Mouse (Mus musculus) megakaryocyte, embryonic 14.5 days (primary cell): ENCODE measurements around the gene Rab15. TPM values are rescaled to one million over a fixed set of nuclear protein-coding genes. Genes with fewer than 3 reads are reported as not detected.
"Not testable (repeated sequence)": the region's sequence is repeated elsewhere in the genome, so short reads cannot be mapped to it uniquely, and the experiment has no call there.

Experiments used
- H3K27me3 ChIP-seq: replicated peaks from 2 replicates; pipeline ENCODE3; 2012; ENCODE audit warnings: inconsistent platforms
- H3K36me3 ChIP-seq: replicated peaks from 2 replicates; pipeline ENCODE3; 2012; ENCODE audit warnings: low read length, inconsistent platforms, mixed read lengths
- H3K4me1 ChIP-seq: 2 replicates; pipeline ENCODE4 v1.6.1; 2012; ENCODE audit warnings: inconsistent platforms
- H3K4me3 ChIP-seq: replicated peaks from 2 replicates; pipeline ENCODE3; 2012; ENCODE audit warnings: moderate library complexity, mild to moderate bottlenecking, inconsistent platforms
- H3K9me3 ChIP-seq: 2 replicates; pipeline ENCODE4 v1.6.1; 2012; ENCODE audit warnings: inconsistent platforms
- FLI1 ChIP-seq: IDR thresholded peaks from 2 replicates; pipeline ENCODE4 v1.6.1; 2012; ENCODE audit warnings: low read length, inconsistent platforms, mixed read lengths
- GATA1 ChIP-seq: IDR thresholded peaks from 3 replicates; pipeline ENCODE4 v1.6.1; 2012; ENCODE audit warnings: mixed read lengths, low read length, inconsistent platforms, borderline replicate concordance
- polyA plus RNA-seq: library from polyadenylated mRNA; stranded (reverse); fragments of >175 nt; gene quantifications from 2 replicates; pipeline ENCODE4 v1.2.3, GENCODE M21; 2012; ENCODE audit warnings: low replicate concordance; ENCODE audit not compliant: insufficient read depth

The Rab15 gene
- not detected in 2 replicates for polyA plus RNA-seq

DNA sequence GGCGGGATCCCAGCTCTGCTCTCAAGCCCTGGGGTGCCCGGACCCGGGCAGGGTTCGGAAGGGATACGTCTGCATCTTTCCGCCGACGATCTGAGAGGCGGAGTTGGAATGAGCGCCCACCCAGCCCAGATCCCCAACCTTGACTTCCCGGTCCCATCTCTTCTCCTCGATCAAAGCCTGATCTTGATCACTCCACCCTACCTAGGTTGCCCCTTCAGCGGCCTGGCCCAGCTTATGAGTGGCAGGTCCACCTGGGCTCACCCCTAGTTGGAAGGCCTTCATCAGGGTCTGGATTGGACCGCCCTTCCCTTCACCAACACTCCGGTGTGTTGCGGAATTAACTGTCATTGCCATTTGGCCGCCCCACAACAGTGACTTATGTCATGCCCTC, at the start of gene Rab15:
Rab15 (minus strand) TSS at position 258 of the 391 bp plus-strand sequence.
- Histone ChIP-seq H3K9me3 (no peaks in the 10 kb centered on the region), H3K36me3 (no peaks in the 10 kb centered on the region), H3K4me1 (peaks cover 31% of the 10 kb centered on the region), H3K4me3 (peak within 1 kb of the TSS; percentile 90), H3K27me3 (peaks cover 93% of the 10 kb centered on the region)
- TF ChIP-seq FLI1 (no peak), GATA1 (no peak)

DNA sequence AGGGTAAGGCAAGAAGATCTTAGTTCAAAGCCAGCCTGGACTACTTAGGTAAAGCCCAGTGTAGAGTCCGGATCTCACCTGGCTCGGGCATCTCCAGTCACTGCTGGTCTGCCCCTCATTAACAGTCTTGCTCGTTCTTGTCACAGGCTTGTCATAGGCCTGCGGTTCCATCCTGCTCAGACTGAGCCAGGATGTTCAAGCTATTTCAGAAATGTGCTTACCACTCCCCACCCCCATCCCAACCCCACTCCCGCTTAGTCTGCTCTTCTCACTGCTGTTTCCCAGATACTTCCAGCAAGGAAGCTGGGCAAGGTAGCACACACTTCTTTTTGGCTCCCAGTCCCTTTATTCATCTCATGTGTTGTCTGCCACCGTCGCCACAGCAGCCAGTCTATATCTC, 46.9 kb upstream of the Rab15 start:
- Histone ChIP-seq H3K4me3 (no peak overlapping the region), H3K4me1 (peaks cover 9% of the 10 kb centered on the region), H3K9me3 (no peaks in the 10 kb centered on the region), H3K27me3 (no peaks in the 10 kb centered on the region), H3K36me3 (peaks cover 38% of the 10 kb centered on the region)
- TF ChIP-seq FLI1 (no peak), GATA1 (no peak)

DNA sequence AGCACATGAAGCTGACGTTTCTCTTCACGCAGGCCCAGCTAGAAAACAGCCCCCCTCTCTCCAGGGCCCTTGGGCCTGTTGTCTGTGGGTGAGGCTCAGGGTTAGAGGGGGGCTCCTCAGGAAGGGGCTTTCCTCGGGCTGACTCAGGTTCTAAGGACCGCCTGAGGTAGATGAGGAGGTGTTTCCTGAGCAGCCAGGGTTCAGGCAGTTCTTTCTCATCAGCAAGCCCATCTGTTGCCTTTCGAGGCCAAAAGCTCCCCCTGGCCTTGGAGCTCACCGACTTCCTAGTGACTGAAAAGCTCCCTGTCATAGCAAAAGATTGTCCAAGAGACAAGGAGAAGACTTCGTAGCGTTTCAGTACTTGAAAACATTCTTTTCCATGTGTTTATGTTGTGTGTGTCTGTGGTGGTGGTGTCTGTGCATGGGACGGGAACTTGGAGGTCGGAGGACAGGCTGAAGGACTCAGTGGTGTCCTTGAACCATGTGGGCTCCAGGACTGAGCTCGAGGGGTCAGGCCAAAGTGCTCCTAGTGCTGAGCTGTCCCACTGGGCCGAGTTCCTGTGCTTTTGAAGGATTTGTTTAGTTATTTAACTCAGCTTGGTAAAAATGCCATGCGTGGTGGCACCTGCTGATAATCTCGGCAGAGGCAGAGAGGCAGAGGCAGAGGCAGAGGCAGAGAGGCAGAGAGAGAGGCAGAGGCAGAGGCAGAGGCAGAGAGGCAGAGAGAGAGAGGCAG, 45.9 kb upstream of the Rab15 start:
- H3K9me3 ChIP-seq: no peaks in the 10 kb centered on the region
- TF ChIP-seq FLI1: no peak
- peaks cover 9% of the 10 kb centered on the region for H3K4me1 ChIP-seq
- no peaks in the 10 kb centered on the region for H3K27me3 ChIP-seq
- H3K4me3 ChIP-seq: no peak overlapping the region
- peaks cover 31% of the 10 kb centered on the region for H3K36me3 ChIP-seq

DNA sequence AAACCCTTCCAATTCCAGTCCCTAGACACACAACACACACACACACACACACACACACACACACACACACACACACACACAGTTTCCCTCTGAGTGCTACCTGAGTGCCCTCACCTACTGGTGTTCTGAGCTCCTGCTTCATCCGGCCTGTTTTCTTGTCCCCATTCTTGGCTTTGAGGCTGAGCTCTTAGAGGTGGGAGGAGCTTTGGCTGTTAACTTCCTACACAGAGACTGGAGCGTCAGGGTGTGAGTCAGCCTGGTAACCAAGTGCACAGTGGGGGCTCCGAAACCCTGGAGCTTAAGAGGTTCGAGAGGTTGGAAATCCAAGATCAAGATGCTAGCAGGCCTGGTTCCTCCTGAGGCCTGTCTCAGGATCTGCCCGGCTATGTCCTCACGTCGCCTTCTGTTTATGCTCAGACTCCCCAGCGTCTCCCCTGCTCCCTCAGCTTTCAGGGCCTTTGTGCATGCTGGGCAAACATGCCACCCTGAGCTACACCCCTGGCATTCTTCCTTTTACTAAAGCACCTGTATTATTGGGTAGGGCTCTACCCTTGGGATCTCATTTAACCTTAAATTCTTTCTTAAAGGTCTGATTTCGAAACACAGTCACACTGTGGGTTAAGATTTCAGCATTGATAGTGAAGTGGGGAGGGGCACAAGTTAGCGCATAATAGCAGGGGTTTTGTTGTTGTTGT, 45.0 kb upstream of the Rab15 start:
- Histone ChIP-seq H3K4me1 (peaks cover 9% of the 10 kb centered on the region), H3K9me3 (no peaks in the 10 kb centered on the region), H3K27me3 (no peaks in the 10 kb centered on the region), H3K4me3 (no peak overlapping the region), H3K36me3 (peaks cover 32% of the 10 kb centered on the region)
- TF ChIP-seq FLI1 (no peak), GATA1 (no peak)

DNA sequence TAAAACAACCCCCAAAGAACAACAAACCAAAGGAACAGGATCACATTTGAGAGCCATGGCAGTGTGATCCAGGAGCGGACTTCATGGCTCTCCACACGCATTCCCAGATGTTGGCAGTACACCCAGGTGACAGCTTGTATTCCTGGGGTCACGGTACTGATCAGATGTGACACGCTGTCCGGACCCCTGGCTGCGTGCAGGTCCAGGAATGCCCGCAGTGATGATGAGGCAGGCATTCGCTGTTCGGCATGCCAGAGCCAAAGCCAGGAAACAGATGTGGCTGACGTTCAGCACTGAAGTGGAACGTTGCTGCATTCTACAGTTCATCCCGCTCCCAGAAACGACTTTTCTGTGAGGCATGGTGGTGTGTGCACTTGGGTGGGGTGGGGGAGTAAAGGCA, 42.6 kb upstream of the Rab15 start:
- Histone ChIP-seq H3K4me3 (peak overlapping the region; percentile 8), H3K4me1 (peaks cover 3% of the 10 kb centered on the region; the same call in 1 of the 2 replicates), H3K36me3 (peaks cover 42% of the 10 kb centered on the region), H3K9me3 (0 out of 2 replicates have a peak, but pooled peaks cover 9% of the 10 kb centered on the region), H3K27me3 (no peaks in the 10 kb centered on the region)
- TF ChIP-seq FLI1 (no peak), GATA1 (no peak)

DNA sequence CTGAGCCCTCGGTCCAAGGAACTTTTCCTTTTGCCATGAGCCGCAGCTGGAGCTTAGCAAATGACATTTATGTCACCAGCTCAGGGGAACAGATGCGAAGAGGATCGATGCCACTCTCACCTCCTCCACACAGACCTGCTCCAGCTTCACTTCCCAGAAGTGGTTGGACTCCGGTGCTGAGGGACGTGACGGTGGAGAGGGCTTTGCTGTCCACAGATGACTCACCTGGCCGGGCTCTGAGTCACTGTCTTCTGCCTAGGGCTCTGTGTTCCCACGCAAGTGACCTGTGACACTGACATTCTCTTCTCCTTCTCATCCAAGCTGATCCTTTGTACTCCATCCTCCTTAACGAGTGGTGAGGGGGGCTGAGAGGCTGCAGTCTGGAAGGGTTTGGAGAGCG, 40.9 kb upstream of the Rab15 start:
- Histone ChIP-seq H3K4me3 (no peak overlapping the region), H3K27me3 (no peaks in the 10 kb centered on the region), H3K4me1 (peaks cover 12% of the 10 kb centered on the region; the same call in 1 of the 2 replicates), H3K9me3 (peaks cover 21% of the 10 kb centered on the region; the same call in 1 of the 2 replicates), H3K36me3 (peaks cover 46% of the 10 kb centered on the region)
- TF ChIP-seq FLI1 (no peak), GATA1 (no peak)

DNA sequence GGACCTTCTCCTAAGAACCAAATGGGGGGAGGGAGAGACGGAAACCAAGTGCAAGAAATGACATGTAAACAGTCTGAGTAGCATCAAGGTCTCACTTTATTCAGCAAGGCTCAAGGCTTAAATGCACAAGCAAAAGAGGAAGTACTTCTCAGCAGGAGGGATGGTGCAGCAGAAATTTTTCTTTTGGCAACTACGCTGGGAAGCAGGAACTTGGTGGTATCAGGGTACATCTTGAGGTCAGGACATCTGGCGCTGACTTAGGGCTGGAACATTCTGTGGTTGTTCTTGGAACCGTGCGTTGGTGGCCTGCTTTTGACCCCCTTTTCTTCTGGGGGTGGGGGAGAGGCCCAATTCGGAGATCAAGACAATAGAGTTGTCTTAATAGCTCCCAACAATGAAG, 36.1 kb upstream of the Rab15 start:
- not testable (repeated sequence) for H3K27me3 ChIP-seq, H3K4me3 ChIP-seq
- peaks cover 43% of the 10 kb centered on the region for H3K36me3 ChIP-seq
- H3K4me1 ChIP-seq: peaks cover 16% of the 10 kb centered on the region
- H3K9me3 ChIP-seq: peaks cover 34% of the 10 kb centered on the region

DNA sequence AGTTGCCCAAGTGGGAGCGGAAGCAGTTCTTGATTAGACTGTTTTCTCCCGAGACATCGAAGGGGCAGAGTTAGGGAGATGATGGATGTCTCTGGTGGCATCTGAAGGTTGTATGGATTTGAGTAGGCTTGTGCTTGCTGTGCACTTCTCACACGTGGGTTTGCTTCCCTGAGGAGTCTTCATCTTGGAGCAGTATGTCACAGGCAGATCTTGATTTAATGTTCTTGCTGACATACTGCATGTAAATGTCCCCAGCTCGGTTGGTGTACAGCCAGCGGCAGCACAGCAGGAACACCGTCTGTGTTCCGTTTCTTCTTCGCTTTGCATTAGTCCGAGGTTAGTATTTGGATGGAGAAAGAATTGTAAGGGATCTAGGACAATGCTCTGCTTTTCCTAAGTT, 34.4 kb upstream of the Rab15 start:
- Histone ChIP-seq H3K4me1 (peaks cover 30% of the 10 kb centered on the region), H3K27me3 (no peaks in the 10 kb centered on the region), H3K9me3 (peaks cover 34% of the 10 kb centered on the region), H3K36me3 (peaks cover 26% of the 10 kb centered on the region), H3K4me3 (no peak overlapping the region)
- TF ChIP-seq FLI1 (no peak), GATA1 (no peak)

DNA sequence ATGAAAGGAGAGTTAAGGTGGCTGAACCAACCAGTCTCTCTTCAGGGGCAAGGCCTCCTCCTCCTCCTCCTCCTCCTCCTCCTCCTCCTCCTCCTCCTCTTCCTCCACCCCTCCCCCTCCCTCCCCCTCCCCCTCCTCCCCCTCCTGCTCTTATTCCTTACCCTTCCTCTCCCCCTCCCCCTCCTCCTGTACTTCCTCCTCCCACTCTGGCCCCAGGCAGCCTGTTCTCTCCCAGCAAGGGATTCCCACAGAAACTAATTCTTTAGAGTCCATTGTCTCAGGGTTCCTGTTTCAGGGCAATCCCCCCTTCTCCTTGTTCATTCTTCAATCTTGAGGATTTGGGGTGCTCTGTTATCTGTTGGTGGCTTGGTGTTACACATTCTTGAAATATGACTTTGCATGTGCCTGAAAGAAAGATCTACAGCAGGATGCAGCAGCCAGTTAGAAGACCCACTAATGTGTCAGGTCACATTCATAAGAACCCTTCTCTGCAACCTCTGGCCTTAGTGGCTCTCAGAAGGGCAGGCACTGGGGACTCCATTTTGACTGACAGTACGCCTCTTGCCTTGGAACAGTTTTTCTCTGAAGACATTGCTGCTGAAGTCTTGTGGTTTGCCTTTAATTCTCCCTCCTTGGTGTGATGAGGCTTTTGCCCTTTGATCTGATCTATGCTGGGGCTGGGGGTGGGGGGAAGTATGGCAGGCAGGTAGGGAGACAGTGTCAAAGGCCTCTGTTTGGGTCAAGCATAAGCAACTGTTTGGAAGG, 30.9 kb upstream of the Rab15 start:
- H3K4me3 ChIP-seq: no peak overlapping the region
- H3K9me3 ChIP-seq: peaks cover 13% of the 10 kb centered on the region
- TF ChIP-seq FLI1: no peak
- no peak for TF ChIP-seq GATA1
- peaks cover 24% of the 10 kb centered on the region for H3K4me1 ChIP-seq
- peaks cover 9% of the 10 kb centered on the region for H3K36me3 ChIP-seq
- no peaks in the 10 kb centered on the region for H3K27me3 ChIP-seq

DNA sequence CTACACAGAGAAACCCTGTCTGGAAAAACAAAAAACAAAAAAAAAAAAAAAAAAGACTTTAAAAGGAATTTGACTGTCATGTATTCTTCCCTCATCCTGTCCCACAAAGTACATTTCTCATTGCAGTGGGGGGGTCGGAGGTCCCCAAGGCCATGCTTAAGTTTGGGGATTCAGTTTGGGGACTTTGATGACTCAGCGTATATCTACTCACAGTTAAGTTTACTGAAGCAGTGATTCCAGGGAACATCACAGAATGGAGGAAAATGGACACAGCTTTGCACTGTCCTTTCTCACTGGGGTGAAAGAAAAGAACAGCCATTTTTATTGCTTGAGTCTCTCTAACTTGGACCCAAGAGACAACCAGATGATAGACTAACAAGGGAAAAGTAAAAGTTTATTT, 29.7 kb upstream of the Rab15 start:
- TF ChIP-seq GATA1 (no peak), FLI1 (no peak)
- Histone ChIP-seq H3K4me3 (no peak overlapping the region), H3K9me3 (peaks cover 8% of the 10 kb centered on the region), H3K36me3 (peaks cover 5% of the 10 kb centered on the region), H3K27me3 (no peaks in the 10 kb centered on the region), H3K4me1 (peaks cover 24% of the 10 kb centered on the region)
